Mouse (Mus musculus): ENCODE data around the gene Gpr141.

The Gpr141 gene

DNA sequence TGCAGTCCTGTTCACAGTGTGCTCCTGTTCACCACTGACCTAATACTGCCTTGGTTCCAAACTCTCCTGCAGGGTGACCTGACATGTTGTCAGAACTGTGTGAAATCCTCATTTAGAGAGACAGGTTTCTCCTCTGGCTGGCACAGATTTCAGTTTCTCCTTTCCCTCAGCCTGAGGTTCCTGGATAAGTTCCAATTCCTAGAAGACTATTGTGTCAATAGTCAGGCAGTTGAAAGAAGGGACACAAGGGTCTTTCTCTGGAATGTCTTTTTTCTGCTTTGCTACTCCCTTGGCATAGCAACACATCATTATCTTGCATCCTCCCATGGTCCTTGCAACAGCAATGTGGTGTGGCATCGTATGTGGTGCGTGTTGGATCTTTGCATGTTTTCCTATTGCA lies 106.9 kb downstream of the Gpr141 start:
- DNase-seq = no peak

- DNase-seq = no peak
Observed at GRCm38 (mm10) chr13:19703806-19704205, 120.3 kb downstream of the Gpr141 start.

DNA sequence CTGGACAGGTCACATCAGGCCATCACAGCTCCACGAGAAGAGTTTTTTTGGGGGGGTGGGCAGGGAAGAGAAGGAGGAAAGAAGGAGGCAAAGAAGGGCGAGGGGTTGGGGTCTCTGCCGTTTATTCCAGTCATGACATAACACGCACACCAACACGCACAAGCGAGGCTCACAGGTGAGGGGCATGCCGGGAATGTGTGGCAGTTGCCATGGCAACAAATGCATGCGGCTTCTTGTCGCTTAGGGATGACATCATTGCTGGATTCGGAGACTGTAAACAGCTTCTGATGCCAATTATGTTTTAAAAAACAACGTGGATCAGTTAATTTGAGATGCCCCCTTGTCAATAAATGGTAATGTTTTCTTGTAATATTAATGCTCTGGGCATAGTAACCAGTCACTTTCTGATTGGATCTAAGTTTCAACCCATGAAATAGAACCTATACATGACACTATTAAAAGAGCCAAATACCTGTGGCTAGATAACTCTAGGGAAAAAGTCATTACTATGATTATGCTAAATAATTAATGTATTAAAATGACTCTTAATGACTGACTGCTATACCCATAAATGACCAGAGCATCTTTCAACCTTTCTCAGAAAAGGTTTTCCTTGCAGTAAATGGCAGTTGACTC lies 122.5 kb downstream of the Gpr141 start:
- DNase-seq = peak; percentile 12 to 31

- DNase-seq = no peak
Observed at GRCm38 (mm10) chr13:19700733-19701442, 123.2 kb downstream of the Gpr141 start.

Measured in cerebellum, adult 18-20 months (tissue).